Mouse (Mus musculus) T-cell, adult 2 months (primary cell): ENCODE data around the gene Wfdc16.
"Not testable (repeated sequence)": the region's sequence is repeated elsewhere in the genome, so short reads cannot be mapped to it uniquely, and the experiment has no call there.

Experiments used
- DNase-seq: peaks from one replicate; pipeline ENCODE4 v3.0.0; 2022; ENCODE audit warnings: low spot score

Wfdc16 gene

DNA sequence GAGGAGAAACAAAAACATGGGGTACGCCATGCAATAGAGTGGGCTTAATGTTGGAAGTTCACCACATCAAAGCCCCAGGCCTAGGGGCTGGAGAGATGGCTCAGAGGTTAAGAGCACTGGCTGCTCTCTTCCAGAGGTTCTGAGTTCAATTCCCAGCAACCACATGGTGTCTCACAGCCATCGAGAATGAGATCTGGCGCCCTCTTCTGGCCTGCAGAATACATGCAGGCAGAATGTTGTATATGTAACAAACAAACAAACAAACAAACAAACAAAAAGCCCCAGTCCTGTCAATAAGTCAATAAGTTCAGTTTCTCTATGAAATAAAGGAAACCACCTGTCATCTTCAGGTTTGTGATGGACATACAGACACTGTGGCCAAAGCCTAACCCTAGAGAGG lies 38.4 kb downstream of the Wfdc16 start:
- no peak for DNase-seq

DNA sequence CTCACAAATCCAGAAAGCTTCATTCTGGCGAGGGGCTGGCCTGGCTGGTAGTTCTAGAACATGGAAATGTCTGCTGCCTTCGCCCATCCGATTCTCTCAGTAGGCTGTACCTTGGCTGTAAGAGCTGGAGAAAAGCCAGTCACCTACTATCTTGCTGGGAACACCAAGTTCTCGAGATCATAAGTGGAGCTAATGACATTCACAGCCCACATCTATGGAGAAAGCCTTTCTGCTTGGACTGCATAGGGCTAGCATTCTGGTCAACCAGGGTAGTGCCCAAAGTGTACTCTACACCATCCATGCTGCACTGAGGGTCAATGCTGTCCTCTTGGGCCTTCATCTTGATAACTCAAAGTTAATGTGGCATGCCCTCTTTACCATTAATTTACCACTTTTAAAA lies 45.1 kb downstream of the Wfdc16 start, which contains the start of gene Eppin:
Gene Eppin, minus strand, starts transcription at position 101 of the 400 bp plus-strand sequence.
- no peak for DNase-seq

DNA sequence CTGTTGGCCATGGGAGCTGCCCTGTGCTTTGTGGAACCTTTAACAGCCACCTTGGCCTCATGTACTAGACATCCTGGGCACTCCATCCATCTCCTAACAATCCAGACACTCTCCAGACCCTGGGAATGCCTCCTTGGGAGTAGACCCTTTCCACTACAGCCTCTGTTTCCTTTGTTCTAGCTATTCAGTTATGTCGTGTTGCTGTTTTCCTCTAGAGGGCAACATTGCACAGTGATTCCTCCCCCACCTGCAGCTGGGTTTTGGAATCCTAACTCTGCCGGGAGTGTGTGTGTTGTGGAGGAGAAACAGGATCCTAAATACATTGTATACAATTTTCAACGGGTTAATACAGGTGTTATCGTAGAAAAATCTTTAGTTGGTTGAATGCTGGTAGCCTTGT lies 46.6 kb downstream of the Wfdc16 start:
- DNase-seq: no peak

DNA sequence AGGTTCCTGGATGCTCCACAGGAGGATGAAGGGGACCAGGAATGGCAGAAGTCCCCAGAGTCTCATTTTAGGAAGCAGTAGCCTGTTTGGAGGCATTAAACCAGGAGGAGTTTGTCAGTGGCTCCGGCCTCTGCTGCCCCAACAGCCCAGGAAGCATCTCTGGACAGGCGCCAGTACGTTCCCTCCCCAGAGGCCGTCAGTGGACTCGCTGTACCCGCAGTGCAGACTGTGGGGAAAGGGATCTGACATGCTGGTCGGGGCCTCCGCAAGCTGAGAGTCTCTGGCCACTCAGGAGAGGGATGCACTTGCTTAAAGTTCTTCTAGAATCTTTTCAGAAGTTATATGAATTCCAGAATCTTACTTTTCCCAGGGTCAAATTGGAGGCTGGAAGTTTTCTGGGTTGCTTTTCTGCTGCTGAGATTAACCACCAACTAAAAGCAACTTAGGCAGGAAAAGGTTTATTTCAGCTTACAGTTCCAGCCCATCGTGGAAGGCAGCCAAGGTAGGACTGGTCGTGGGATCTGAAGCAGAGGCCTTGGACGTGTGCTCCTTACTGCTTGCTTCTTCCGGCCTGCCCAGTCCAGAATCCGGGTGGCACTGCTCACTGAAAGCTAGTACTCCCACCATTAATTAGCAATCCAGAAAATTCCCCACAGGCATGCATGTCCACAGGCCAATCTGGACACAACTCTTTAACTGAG lies 53.4 kb downstream of the Wfdc16 start, which contains the start of gene Wfdc6a:
Gene Wfdc6a, minus strand, starts transcription at position 423 of the 701 bp plus-strand sequence.
- not testable (repeated sequence) for DNase-seq
